Mouse (Mus musculus) liver, embryonic 14.5 days (tissue): Measurements from ENCODE around the gene Sh3bgrl.

Experiments used
- CTCF ChIP-seq: IDR thresholded peaks from 2 replicates; pipeline ENCODE4 v1.5.1; 2016; ENCODE audit warnings: antibody characterized with exemption, low read depth, control low read depth
- EP300 ChIP-seq: IDR thresholded peaks from 2 replicates; pipeline ENCODE4 v1.6.1; 2016; ENCODE audit warnings: antibody characterized with exemption, low read depth

DNA sequence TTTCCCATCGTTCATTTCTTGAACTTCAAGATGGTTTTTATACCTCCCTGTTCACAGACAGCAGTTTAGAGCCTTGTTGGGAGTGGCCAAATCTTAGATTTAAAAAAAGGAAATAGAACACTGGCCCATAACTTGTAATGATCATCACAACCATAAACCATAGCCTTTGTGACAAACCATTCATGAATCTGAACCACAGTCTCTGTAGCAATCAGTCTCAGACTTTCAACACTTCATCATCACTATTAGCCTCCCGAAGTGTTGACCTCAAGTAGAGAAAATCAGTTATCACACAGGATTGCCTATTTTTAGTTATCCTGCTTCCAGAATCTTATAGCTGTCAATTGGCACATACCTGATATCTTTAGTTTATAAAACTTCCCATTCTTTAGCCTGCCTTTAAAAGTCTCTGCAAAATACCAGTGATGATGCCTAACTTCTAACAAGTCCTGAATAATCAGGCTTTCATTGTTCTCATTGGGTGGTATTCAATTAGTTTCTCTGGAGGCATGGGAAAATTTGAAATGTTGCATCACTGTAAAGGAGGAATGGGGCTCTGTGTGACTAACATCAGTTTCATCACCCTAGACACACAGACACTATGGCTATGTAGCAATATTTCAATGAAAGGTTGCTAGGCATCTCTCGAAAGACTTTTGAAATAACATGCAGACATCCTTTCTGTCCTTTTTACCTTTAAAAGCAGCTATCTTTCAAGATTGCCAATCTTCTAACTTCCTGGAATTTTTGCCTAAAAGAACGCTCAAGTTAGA lies 89.7 kb downstream of the Sh3bgrl start:
- TF ChIP-seq CTCF (no peak), EP300 (no peak)
